Mouse (Mus musculus): Measurements from ENCODE around the gene Sirt2.
A peak's percentile ranks its signal among the peaks of the same experiment; 100 is the strongest.

Gene Sirt2

DNA sequence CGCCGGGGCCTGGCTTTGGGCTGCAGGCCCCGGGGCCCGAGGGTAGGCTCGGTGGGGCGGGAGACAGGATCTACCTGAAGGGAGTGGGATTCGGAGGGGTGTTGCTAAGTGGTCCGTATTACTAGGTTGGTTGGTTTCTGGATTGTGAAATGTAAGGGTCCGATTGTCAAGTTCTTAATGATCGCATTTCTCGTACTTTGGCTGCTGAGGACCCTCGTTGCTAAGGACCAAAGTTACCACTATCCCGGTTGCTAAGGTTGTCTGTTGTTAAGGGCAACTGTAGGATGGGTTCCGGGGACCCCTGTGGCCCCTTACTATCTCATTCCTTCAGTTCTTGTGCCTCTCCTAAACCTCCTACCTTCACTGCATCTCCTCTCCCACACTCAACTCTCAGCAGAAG is 375 bp downstream of the Sirt2 start:
- DNase-seq (ENCODE audit: low read depth, low spot score): no peak

DNA sequence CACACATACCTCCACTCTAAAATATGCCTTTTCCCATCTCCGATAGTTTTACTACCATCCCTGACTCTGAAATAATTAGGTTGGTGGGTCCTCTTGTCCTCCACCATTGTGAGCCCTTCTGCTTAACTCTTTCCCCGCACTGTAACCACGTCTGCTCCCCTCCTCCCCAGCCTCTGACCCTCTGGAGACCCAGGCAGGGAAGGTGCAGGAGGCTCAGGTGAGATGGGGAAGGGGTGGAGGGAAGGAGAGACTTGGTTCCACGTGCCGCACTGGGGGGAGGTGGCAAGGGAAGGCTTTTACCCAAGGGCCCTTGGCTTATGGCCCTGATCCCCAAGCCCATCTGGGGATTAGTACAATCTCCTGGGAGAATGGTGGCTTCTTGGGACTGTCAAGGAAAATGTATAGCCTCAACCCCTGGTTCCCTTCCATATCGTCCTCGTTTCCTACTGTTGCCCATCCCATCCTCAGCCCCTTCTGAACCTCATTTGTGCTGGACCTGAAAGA is 979 bp downstream of the Sirt2 start, which contains the start of gene Nfkbib:
TSS of gene Nfkbib (minus strand) at position 51 of the 504 bp plus-strand sequence.
- no peak for DNase-seq (ENCODE audit: low read depth, low spot score)

DNA sequence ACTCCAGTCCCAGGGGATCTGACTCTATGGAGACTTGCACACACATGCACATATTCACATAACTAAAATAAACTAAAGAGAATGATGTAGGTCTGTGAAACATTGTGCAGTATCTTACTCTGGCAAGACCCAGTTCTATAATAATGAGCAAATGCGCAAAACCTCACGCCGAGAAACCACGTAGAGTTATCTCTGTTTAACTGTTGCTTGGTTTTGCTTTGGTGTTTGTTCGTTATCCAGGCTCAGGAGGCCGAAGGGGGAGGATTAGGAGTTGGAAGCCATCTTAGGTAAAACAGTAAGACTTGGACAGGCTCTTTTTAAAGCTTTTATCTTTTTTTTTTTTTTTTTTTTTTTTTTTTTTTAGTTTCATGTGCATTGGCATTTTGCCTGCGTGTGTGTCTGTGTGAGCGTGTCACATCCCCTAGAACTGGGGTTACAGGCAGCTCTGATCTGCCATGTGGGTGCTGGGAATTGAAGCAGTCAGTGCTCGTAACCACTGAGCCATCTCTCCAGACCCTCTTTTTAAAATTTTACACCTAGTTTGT is 3.0 kb downstream of the Sirt2 start:
- DNase-seq (ENCODE audit: low read depth, low spot score): no peak

DNA sequence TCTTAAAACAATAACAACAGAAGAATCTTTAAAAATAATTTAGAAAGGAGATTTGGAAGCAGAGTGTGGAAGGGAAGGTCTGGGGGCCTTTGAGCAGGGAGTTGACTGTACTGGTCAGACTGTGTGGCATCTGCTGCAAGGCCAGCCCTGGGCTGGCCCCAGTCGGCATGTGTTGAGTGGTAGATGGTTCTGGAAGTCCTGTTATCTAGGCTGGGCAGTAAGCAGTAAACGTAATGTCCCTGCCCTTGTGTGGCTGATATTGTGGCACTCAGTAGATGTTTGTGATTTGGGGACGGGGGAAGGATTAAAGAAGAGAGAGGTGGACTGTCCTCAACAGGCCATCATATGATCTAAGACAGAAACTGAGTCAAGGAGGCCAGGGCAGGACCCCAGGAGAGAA is 3.8 kb downstream of the Sirt2 start:
- no peak for DNase-seq (ENCODE audit: low read depth, low spot score)

DNA sequence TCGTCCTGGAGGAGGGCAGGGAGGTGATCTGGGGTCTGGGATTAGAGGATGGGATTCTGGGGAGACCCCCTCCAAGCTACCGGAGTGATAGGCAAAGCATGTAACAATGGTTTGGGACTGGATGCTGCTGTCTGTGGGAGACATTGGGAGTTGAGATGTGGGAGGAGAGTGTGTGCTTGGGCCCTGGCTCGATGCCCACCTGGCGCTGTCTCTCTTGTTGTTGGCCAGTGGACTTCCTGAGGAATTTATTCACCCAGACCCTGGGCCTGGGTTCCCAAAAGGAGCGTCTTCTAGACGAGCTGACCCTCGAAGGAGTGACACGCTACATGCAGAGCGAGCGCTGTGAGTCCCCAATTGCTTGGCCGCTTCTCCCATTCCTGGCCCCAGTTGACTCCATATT is 5.3 kb downstream of the Sirt2 start:
- DNase-seq (ENCODE audit: low read depth, low spot score): no peak

DNA sequence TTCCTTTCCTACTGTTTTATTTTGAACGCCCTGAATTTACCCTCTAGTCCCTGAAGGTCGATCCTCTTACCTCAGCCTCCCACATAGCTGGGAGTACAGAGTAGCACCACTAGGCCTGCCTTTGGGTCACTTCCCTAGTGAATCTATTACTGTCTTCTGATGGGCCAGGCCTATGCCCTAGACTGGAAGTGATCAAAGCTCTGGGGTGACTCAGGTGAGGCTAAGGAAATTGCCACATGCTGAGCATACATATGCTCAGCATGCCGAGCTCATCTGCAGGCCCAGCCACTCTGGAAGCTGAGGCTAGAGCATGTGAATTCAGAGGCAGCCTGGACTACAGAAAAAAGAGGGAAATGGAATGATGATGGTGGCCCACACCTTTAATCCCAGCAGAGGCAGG is 6.6 kb downstream of the Sirt2 start:
- DNase-seq (ENCODE audit: low read depth, low spot score): no peak

DNA sequence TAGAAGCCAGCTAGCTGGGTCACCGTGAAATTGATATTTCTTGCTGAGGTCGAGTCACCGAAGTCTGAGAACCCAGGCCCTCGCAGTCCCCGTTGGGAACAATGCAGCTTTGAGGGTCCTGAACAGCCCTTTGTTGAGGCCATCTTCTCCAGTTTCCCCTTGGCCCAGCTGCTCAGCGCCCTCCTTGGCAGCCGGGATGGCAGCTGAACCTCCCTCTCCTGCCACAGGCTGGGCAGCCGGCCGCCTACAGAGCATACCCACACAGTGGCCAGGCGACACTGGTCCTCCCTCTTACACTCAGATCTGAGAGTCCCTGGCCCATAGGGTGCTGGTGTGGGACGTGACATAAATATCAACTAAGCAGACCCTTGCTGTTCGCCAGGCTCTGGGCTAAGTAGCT is 7.6 kb downstream of the Sirt2 start:
- DNase-seq (ENCODE audit: low read depth, low spot score): no peak

DNA sequence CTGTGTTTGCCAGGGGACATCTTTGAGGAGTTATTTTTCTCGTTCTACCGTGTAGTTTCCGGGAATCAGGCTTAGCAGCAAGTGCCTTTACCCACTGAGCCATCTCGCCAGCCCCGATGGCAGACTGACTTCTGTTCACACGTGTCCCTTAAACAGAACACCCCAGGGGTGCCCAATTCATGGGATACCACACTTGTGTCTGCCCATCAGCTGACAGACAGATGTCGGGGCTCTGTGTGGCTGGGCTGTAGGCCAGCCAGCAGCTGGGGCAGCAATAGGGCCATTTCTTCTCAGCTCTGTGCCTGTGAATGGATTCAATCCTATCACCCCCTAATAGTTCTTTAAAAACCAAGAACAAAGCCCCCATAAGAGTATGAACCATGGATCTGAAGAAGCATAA is 8.6 kb downstream of the Sirt2 start:
- DNase-seq (ENCODE audit: low read depth, low spot score): no peak

DNA sequence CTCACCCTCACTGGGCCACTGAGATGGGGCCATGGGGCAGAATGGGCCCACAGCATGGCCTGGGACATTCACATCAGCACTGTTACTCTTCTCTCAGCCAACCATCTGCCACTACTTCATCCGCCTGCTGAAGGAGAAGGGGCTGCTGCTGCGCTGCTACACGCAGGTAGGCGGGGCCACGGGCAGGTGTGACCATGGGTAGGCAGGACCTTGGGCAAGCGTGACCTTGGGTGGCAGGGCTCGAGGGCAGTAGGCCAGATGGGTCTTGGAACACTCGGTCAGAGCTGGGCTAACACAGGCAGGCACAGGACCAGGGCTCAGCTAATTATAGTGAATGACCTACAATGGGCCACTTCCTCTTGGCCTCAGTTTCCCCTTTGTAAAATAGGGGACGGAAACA is 12.3 kb downstream of the Sirt2 start:
- no peak for DNase-seq (ENCODE audit: low read depth, low spot score)

DNA sequence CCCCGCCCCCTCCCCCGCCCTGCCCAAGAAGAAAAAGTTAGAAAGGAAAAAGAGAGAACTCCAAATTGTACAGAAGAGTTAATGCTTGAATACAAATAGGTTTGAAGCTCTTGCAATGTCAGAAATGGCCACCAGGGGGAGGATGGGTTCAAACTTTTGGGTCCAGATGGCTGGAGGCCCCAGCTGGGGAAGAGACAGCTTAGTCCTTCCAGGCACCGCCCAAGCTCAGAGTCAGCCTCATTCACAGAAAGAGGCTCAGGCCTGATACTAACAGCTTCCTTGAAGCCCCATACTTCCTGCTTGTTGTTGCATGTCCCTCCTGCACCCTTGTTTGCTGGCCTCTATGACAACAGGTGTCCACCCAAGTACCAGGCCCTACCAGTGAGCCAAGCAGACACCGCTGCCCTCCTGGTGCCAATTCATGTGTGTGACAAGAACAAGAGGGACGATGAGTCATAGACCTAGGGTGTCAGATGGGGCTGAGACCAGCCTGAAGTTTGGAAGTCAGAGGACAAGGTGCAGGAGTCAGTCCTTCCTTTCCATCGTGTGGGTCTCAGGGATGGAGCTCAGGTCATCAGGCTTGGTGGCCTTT is 13.6 kb downstream of the Sirt2 start:
- DNase-seq (ENCODE audit: low read depth, low spot score): peak; percentile 88

DNA sequence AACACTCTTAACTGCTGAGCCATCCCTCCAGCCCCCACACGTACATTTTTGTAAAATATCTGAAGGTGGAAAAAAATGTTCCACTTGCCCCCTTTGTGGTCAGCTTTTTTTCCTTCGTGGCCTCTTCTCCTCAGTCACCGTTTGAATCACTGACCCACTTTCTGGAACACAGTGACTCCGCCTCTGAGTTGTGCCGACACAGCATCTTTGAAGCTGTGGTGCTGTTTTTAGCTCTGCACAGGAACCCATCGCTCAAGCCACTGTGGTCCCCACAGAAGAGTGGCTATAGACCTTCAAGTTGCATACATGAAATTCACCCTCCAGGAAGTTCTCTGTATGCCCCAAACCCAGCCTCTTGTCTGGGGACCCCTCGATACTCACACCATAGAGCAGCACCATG is 14.3 kb downstream of the Sirt2 start:
- no peak for DNase-seq (ENCODE audit: low read depth, low spot score)

DNA sequence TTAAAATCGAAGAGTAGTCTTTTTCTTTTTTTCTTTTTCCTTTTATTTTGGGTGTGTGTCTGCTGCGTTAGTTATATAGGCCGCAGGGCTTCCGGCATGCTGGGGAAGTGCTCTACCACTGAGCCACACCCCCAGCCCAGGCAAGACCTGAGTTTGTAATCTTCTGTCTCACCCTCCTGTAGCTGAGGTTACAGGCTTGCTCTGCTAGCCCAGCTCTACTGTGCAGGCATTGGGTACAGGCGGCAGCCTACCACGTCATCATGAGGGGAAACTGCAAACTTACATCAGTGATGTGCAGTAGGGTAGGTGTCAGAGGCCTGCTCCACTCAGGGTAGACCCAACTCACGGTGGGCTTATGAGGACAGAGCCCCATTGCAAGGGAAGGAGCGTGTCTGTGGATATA is 14.7 kb downstream of the Sirt2 start:
- no peak for DNase-seq (ENCODE audit: low read depth, low spot score)

DNA sequence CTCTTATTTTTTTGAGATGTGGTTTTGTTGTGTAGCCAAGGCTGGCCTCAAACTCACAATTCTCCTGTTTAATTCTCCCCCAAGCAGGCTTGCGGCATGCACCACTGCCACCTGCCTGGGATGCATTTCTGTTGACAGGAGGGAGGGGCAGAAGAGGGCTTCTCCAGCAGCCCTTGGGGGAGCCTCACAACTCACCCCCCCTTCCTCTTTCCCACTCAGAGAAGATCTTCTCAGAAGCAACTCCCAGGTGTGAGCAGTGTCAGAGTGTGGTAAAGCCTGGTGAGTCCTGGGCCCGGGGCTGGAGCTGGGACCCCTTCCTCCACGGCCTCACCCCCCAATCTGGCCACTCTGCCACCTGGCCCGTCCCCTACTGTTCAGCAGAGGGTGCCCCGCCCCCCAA is 18.6 kb downstream of the Sirt2 start:
- DNase-seq (ENCODE audit: low read depth, low spot score): no peak

DNA sequence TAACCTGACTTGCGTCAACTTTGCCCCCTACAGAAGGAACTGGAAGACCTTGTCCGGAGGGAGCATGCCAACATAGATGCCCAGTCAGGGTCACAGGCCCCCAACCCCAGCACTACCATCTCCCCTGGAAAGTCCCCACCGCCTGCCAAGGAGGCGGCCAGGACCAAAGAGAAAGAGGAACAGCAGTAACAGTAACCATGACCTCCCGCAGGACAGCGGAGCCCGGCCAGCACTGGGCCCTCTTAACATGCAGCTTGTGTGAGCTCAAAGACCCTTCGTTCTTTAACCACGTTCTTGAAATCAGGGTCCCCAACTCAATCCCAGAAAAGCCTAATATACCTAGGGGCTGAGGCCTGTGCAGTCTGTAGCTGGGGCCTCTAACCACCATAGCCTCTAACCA is 21.3 kb downstream of the Sirt2 start:
- DNase-seq (ENCODE audit: low read depth, low spot score): no peak

DNA sequence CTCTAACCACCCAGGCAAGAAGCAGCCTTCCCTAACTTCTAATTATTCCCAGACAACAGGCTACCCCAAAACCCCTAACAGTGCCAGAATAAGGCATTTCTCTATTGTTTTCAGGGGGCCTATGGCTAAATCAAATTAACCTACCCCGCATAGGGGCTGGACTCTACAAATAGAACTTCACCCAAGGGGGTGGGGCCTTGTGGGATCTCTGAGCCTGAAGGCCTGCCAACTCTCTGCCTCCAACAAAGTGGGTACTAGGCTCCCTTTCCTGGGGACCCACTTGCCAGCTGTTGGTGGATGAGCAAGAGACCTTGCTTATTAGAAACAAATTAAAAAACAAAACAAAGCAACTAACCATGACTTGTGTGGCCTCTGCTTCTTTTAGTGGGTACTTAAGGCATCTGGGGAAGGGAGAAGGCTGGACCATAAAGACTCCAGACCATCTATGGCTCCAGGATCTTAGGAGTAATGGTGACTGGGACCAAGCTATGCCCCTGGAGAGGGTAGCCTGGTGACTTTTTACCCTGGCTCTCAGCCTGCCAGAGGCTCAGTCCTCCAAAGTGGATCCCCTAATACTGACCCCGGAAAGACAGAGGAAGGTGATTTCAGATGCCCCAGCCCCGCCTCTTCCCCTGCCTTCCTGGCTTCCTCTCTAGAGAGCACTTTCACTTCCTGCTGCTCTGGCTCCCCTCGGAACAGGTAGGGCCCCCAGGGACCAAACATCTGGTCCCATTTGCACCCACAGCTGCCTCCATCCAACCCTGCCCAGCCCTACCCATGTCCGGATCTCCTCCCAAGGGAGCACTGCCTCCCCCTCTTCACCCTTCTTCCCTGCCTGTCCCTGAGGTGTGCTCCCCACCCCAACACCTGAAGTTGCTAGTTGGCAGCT is 22.0 kb downstream of the Sirt2 start, which contains the start of gene Rinl:
TSS of gene Rinl (plus strand) at position 663 of the 889 bp plus-strand sequence.
- no peak for DNase-seq (ENCODE audit: low read depth, low spot score)

DNA sequence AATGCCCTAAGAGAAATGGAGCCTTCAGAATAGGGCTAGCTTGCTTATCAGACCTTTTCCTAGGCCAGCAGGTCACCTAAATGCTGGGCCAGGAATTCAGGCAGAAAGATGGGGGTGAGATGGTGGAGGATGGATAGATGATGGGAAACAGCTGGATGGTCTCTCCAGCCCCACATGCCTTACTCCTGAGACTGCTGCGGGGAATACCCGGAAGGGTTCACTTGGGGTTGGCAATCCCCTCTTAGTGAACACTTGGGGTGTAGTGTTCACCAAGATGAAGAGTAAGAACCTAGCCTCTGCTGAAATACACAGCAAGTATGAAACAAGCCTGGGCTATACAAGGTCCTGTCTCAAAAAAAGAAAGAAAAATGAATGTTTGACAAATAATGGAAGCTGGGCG is 22.7 kb downstream of the Sirt2 start:
- no peak for DNase-seq (ENCODE audit: low read depth, low spot score)

DNA sequence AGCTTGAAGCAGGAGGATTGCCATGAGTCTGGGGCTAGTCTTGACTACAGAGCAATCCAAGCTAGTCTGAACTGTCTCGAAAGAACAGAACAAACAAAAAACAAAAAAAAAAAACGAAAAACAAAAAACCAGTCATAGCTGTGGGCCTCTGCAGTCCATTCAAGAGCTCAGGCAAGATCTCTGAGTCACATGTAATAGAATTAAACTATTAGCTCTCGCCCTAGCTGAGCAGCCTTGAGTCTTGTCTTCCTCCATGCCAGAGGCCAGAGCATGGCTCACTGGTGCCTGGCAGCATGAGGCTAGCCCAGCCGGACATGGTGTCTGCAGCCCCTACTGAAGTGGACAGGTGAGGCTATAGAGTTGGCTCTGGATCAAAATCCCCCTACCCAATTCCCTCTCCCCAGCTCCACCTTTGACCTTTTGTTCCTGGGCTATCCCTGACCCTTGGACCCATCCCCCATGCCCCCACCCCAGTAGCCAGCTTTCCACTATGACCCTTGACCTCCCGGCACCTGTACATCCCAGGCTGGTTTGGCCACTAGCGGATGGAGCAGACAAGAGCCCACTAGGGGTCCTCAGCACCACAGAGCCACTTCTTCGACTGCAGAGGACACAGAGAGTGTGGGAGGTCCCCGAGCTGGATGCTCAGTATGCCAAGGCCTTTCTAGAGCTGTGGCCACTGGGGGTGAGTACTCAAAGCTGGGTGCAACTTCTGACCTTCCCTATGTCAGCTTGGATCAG is 23.7 kb downstream of the Sirt2 start:
- DNase-seq (ENCODE audit: low read depth, low spot score): peak; percentile 60

DNA sequence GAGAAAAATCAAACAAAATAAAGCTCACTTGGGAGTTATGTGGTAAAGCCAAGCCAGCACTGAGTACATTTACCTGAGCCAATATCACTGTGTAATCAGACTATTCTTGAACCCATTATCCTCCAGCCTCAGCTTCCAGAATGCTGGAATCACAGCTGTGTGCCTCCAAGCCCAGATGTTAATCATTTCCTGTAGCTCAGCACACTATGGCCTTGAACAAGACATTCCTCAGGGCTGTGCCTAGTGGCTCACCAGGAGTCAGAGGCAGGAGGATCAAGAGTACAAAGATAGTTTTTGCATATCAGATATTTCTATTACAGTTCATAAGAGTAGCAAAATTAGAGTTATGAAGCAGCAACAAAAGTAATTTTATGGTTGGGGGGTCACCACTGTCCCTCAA is 25.2 kb downstream of the Sirt2 start:
- peak; percentile 50 for DNase-seq (ENCODE audit: low read depth, low spot score)

DNA sequence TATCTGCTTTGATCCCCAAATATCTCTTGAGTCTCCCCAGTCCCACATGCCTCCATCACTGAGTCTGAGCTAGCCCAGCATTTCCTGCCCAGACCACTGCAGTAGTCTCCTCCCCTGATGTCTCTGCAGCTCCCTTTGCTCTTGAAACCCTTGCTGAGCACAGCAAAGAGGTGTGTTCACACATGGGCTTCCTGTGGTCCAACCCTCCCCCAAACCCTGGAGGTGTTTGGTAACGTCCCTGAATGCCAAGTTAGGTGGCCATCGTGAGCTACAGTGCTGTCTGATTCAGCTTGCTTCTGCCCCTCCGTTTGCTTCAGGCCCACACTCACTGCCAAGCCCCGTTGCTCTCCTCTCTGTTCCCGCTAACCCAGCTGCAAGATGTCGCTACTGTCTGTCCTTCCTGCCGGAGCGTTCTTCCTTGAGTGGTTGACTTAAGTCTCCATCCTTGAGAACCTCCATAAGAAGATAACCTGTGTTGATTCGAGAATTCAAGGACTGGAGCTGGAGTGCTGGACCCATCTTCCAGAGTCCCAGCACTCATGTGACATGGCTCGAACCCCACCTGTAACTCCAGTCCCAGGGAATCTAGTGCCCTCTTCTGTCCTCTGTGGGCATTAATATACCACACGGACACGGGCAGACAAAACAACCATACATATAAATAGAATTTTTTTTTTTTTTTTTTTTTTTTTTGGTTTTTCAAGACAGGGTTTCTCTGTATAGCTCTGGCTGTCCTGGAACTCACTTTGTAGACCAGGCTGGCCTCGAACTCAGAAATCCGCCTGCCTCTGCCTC is 26.1 kb downstream of the Sirt2 start:
- no peak for DNase-seq (ENCODE audit: low read depth, low spot score)

DNA sequence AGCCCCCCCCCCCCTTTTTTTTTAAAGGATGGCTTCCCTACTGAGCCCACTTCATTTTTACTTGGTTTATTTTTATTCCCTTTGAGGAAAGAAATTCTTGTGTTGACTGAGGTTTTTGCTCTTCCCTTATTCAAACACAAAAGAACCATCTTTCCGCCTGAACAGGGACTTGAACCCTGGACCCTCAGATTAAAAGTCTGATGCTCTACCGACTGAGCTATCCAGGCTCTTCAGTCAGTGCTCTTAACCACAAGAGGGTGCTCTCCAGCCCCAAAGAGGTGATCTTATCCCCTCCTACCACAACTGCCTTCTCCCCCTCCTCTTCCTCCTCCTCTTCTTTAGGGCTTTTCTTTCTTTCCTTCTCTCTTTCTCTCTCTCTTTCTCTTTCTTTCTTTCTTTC is 27.3 kb downstream of the Sirt2 start:
- peak; percentile 79 for DNase-seq (ENCODE audit: low read depth, low spot score)

DNA sequence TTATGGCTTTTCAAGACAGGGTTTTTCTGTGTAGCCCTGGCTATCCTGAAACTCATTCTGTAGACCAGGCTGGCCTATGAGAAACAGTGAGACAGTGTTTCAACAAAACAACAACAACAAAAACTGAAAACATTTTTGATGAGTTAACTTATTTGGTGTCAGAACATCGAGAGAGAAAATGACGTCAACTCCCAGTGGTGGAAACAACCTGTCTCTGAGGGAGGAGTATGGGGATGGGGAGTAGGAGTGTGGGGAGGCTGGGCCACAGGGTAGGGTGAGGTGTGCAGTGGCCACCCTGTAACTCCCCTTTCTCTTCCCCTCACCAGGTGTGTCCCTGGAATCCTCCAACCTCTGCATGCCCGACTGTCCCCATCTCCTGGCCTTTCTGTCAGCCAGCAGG is 28.0 kb downstream of the Sirt2 start:
- DNase-seq (ENCODE audit: low read depth, low spot score): no peak
